Mouse (Mus musculus) lung, embryonic 16.5 days (tissue): ENCODE results near the gene Itprip. TPM values are rescaled to one million over a fixed set of nuclear protein-coding genes. Genes with fewer than 3 reads are reported as not detected.
A peak's percentile ranks its signal among the peaks of the same experiment; 100 is the strongest.

Source experiments
- ATAC-seq: fragments of 200-750 bp; cut with Nextera tagmentation; 2 replicates; pipeline ENCODE4 v1.8.0; 2017; ENCODE audit warnings: low read depth, mild to moderate bottlenecking, moderate library complexity
- H3K27ac ChIP-seq: fragments of 300-500 bp; sonication (generic); 2 replicates; pipeline ENCODE4 v1.5.1; 2014; ENCODE audit warnings: mild to moderate bottlenecking, control low read depth, low read length
- H3K27me3 ChIP-seq: fragments of 300-500 bp; sonication (generic); 2 replicates; pipeline ENCODE4 v1.6.1; 2014; ENCODE audit warnings: low read depth, low read length, mixed read lengths; ENCODE audit not compliant: control insufficient read depth, insufficient read depth
- H3K36me3 ChIP-seq: fragments of 300-500 bp; sonication (generic); 2 replicates; pipeline ENCODE4 v1.6.1; 2014; ENCODE audit warnings: low read length; ENCODE audit not compliant: control insufficient read depth, insufficient read depth
- H3K4me1 ChIP-seq: fragments of 300-500 bp; sonication (generic); replicated peaks from 2 replicates; pipeline ENCODE4 v1.6.1; 2014; ENCODE audit warnings: low read length, mixed read lengths; ENCODE audit not compliant: control insufficient read depth, insufficient read depth
- H3K4me2 ChIP-seq: fragments of 300-500 bp; sonication (generic); 2 replicates; pipeline ENCODE4 v1.6.1; 2014; ENCODE audit warnings: low read depth, low read length, control low read depth
- H3K4me3 ChIP-seq: fragments of 300-500 bp; sonication (generic); 2 replicates; pipeline ENCODE4 v1.5.1; 2014; ENCODE audit warnings: mild to moderate bottlenecking, low read length, control low read depth
- H3K9ac ChIP-seq: fragments of 300-500 bp; sonication (generic); 2 replicates; pipeline ENCODE4 v1.6.1; 2014; ENCODE audit warnings: low read length, control low read depth
- H3K9me3 ChIP-seq: fragments of 300-500 bp; sonication (generic); 2 replicates; pipeline ENCODE4 v1.6.1; 2016; ENCODE audit warnings: low read length; ENCODE audit not compliant: control insufficient read depth
- WGBS: fragments of 180-500 bp; shearing (Covaris S2); extraction: QIAGEN DNeasy Blood & Tissue Kit; methylation state at CpG from one replicate; pipeline ENCODE4 v1.1.7; 2014; 5-methylcytosine and 5-hydroxymethylcytosine counted together
- polyA plus RNA-seq: library from polyadenylated mRNA; unstranded; fragments of >200 nt; fragmentation: Nextera tagmentation; extraction: Ambion mirVana; gene quantifications from 2 replicates; pipeline ENCODE4 v1.2.1, GENCODE M21; 2015

Gene Itprip
- polyA plus RNA-seq, 1 experiment from 2014 or later: 16.2 TPM

DNA sequence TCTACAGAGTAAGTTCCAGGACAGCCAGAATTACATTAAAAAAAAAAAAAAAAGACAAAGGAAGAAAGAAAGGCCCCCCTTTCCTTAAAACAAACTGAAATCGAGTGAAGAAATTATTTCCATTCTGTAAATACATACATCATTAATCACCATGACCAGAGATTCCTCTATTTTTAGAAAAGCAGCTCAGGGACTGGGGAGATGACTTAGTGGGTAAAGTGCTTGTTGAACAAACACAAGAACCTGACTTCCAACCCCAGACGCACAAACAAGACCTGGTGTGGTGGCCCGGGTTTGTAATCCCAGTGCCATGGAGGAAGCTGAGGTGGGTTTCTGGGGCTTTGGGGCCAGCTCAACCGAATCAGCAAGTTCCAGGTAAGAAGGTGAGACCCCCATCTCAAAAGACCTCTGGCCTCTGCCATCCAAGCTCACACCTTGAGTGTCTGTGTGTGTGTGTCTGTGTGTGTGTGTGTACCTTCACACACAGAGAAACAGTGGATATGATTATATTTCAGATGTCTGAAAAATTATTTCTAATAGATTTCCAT is 51.4 kb downstream of the Itprip start:
- Histone ChIP-seq H3K4me1 (peaks cover 7% of the 10 kb centered on the region; the same call in 1 of the 2 replicates), H3K9me3 (no peaks in the 10 kb centered on the region), H3K4me2 (no peak overlapping the region), H3K27me3 (no peaks in the 10 kb centered on the region), H3K9ac (no peak overlapping the region), H3K4me3 (no peak overlapping the region), H3K27ac (no peak overlapping the region), H3K36me3 (no peaks in the 10 kb centered on the region; the same call in 1 of the 2 replicates)
- WGBS: 41% methylated on average over 4 of the region's 4 CpGs
- ATAC-seq: no peak

DNA sequence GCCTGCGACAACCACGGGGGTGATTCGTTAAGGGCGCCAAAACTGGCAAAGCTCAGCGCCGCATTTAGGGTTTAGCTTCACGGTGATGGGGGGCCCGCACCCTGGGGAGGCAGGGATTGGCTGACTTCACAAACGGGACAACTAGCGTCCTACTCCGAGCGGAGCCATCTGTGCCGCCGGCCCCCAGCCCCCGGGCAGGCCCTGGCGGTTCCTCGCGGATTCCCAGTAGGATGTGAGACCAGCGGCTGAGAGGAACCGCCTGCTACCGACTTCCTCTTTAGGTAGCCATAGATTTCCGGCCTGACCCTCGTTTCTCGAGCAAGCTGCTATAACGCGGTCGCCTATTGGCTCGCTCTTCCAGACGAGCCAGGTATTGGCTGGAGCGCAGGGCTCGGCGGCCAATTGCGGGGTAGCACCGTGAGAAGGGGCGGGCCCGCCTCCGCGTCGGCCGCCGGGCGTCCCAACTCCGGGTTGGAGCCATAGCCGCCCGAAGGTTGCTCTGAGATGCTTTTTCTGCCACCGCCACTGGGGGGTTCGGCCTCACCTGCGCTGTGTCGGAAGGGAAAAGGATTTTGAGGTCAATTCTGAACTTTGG is 53.6 kb downstream of the Itprip start, which contains the start of gene Gsto2:
Gene Gsto2 (plus strand): TSS at position 182 of the 595 bp plus-strand sequence.
- H3K4me1 ChIP-seq: peaks cover 7% of the 10 kb centered on the region; the same call in 1 of the 2 replicates
- H3K4me2 ChIP-seq: peak within 1 kb of the TSS; percentile 96
- peak within 1 kb of the TSS; percentile 88 for H3K9ac ChIP-seq
- H3K27me3 ChIP-seq: no peaks in the 10 kb centered on the region
- H3K4me3 ChIP-seq: peak within 1 kb of the TSS; percentile 79
- H3K27ac ChIP-seq: peak within 1 kb of the TSS; percentile 79
- under 1% methylated on average over 49 of the region's 49 CpGs for WGBS
- no peaks in the 10 kb centered on the region for H3K9me3 ChIP-seq
- no peaks in the 10 kb centered on the region; the same call in 1 of the 2 replicates for H3K36me3 ChIP-seq
- ATAC-seq: peak; percentile 100

DNA sequence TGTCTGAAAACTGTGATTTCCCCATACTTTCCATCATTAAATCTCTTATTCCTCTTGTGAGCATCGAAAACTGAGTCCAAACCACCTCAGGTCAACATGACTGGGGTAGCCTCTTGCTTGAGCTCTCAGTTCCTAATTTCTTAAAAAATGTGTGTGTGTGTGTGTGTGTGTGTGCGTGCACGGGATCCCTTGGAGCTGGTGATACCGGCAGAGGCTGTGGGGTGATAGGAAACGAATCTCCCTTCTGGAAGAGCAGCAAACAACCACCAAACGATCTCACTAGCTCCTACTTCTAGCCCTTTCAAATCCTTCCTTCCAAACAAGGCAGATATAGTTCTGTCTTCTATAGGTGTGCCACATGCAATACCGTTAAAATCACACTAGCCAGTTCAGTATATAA is 54.4 kb downstream of the Itprip start:
- Histone ChIP-seq H3K27ac (no peak overlapping the region), H3K9ac (peak overlapping the region; percentile 88; the same call in 1 of the 2 replicates), H3K9me3 (no peaks in the 10 kb centered on the region), H3K27me3 (no peaks in the 10 kb centered on the region), H3K4me2 (peak overlapping the region; percentile 96), H3K4me3 (peak overlapping the region; percentile 79), H3K4me1 (peaks cover 7% of the 10 kb centered on the region; the same call in 1 of the 2 replicates), H3K36me3 (no peaks in the 10 kb centered on the region; the same call in 1 of the 2 replicates)
- ATAC-seq: no peak
- WGBS: 81% methylated on average over 7 of the region's 7 CpGs

DNA sequence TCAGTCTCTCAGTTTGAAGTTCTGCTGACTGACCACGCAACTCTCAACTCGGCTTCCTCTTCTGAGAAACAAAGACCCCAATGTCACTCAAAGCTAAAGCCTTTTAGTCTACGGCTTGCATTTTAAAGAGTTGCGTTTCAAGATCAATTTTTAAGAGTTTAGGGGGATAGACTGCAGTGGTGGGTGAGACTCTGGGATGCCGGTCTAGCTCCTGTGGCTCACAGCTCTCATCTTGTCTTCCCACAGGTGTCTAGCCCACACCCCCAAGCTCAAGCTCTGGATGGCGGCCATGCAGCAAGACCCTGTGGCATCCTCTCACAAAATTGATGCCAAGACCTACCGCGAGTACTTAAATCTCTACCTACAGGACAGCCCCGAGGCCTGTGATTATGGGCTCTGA is 55.0 kb downstream of the Itprip start:
- H3K4me1 ChIP-seq: peaks cover 7% of the 10 kb centered on the region; the same call in 1 of the 2 replicates
- no peak overlapping the region for H3K9ac ChIP-seq
- no peaks in the 10 kb centered on the region for H3K27me3 ChIP-seq
- whole genome bisulfite sequencing: 93% methylated on average over 9 of the region's 9 CpGs
- no peaks in the 10 kb centered on the region for H3K9me3 ChIP-seq
- no peak overlapping the region for H3K4me2 ChIP-seq
- no peaks in the 10 kb centered on the region; the same call in 1 of the 2 replicates for H3K36me3 ChIP-seq
- ATAC-seq: no peak
- H3K27ac ChIP-seq: no peak overlapping the region
- no peak overlapping the region for H3K4me3 ChIP-seq

DNA sequence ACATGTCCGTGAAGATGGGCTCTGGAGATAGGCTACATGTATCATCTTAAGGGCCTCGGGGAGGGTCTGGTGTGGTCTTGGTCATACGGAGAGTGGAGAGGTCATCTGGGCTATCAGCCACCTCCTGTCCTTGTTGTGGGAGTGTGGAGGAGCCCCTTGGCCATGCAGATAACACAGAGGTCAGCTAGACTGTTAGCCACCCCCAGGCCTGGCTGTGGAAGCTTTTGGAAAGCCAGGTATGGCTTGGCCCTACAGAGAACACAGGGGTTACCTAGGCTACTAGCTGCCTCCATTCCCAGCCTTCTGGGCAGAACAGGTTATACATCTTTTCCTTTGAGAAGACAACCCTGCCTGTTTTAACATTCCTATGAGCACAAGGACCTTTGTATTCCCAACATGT is 56.5 kb downstream of the Itprip start:
- 88% methylated on average over 3 of the region's 3 CpGs for WGBS
- Histone ChIP-seq H3K9ac (no peak overlapping the region), H3K27ac (no peak overlapping the region), H3K36me3 (no peaks in the 10 kb centered on the region; the same call in 1 of the 2 replicates), H3K4me1 (peaks cover 7% of the 10 kb centered on the region; the same call in 1 of the 2 replicates), H3K27me3 (no peaks in the 10 kb centered on the region), H3K4me3 (no peak overlapping the region), H3K4me2 (no peak overlapping the region), H3K9me3 (no peaks in the 10 kb centered on the region)
- no peak for ATAC-seq

DNA sequence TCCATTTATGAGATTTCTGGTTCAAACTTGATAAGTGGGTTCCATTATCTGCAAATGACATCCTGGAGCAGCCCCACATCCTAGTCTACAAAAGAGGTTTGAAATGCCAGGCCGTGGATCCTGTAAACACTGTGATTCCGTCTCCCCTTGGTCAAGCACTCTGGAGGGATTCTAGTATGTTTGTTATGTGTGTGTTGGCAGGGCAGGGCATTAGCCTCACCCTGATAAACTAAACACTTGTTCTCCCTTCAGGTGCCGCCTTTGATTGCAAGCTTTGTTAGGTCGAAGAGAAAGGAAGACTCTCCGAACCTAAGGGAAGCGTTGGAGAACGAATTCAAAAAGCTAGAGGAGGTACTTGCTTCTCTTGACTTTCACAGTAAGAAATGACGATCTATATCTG is 59.9 kb downstream of the Itprip start:
- Histone ChIP-seq H3K36me3 (no peaks in the 10 kb centered on the region; the same call in 1 of the 2 replicates), H3K4me3 (no peak overlapping the region), H3K4me1 (peaks cover 12% of the 10 kb centered on the region), H3K4me2 (no peak overlapping the region), H3K9ac (no peak overlapping the region), H3K27me3 (no peaks in the 10 kb centered on the region), H3K9me3 (no peaks in the 10 kb centered on the region), H3K27ac (no peak overlapping the region)
- WGBS: 80% methylated on average over 8 of the region's 8 CpGs
- ATAC-seq: no peak

DNA sequence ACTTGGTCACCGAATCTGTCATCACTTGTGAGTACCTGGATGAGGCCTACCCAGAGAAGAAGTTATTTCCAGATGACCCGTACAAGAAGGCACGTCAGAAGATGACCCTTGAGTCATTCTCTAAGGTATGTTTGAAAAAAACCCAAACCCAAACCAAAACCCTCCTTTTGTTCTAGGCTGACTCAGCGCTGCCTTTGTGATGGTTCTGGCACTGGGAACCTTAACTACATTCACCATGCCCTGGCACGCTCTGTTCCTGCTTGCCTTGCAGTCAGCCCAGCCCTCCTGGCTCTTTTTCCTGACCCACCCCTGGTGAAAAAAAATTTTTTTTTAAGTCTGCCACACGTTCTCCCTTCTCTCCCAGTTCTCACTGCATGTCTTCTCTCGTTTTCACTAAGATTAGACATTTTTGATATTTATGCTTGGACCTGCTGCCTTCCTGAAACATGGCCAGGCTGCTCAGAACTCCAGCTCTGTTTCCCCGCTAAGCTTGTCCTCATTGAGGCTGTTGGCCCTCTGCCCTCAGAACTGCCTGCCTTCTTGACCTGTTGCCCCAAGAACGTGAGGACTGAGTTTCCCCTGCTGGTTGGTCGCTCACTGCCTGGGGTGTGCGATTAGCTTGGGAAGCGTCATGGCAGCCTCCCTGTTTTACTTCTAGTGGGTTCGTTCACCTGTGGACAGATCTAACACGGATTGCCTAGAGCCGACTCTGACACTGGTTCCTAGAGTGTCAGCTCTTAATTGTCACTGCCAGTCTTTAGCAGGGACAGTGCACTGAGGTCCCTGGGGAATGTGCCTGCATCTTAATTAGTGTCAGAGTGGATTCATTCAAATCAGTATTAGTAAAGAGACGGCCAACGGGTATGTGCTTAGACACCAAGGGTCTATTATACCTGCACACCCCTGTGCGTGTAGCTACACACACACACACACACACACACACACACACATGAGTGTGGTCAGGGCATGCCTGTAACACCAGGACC is 60.8 kb downstream of the Itprip start:
- no peak overlapping the region for H3K27ac ChIP-seq
- H3K27me3 ChIP-seq: no peaks in the 10 kb centered on the region
- WGBS: 67% methylated on average over 18 of the region's 18 CpGs
- H3K4me2 ChIP-seq: no peak overlapping the region
- ATAC-seq: peak; percentile 55; the same call in 1 of the 2 replicates
- H3K9me3 ChIP-seq: no peaks in the 10 kb centered on the region
- H3K4me1 ChIP-seq: peaks cover 12% of the 10 kb centered on the region
- H3K4me3 ChIP-seq: no peak overlapping the region
- H3K9ac ChIP-seq: no peak overlapping the region
- no peaks in the 10 kb centered on the region for H3K36me3 ChIP-seq

DNA sequence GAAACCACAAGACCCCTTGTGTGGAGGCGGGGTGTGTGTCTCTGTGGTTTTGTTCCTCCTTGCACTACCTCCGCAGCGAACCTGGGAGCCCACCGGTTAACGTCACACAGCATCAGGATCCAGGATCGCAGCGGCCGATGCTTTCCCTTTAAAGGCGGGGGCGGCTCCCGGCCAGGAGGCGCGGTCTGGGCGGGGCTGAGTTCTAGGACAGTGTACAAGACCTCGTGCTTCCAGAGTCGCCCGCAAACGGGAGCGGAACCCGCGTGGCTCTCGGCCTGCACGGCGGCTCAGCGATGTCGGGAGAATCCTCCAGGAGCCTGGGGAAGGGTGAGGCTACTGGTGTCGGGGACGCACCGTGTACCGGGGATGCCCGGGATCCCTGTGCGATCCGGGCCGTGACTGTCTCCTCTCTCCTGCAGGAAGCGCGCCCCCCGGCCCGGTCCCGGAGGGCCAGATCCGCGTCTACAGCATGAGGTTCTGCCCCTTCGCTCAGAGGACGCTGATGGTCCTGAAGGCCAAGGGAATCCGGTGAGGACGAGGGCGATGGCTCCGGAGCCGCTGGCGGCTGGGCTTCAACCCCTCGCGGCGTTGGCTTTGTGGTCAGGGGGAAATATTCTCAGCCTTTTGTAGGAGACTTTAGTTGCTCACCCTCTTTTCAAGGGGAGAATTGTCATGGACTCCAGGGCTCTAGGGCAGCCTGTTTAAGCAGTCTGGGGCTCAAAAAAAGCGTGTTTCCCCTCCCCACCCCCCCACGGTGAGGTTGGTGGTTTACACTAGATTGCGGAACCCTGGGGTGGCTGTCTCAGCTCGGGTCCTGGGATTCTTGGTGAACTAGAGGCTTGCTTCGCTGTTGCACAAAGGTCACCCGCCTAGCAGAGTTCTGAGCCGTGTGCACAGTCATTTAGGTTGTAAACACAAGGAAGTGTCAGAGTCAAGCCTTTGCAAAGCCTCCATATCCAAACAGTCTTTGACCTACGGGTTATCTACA is 64.0 kb downstream of the Itprip start, which contains the start of gene Gsto1:
Gene Gsto1 (plus strand): TSS at position 175 of the 988 bp plus-strand sequence.
- peak within 1 kb of the TSS; percentile 72 for H3K9ac ChIP-seq
- H3K4me1 ChIP-seq: peaks cover 12% of the 10 kb centered on the region
- H3K36me3 ChIP-seq: no peaks in the 10 kb centered on the region
- under 1% methylated on average over 60 of the region's 60 CpGs for WGBS
- peak; percentile 95 for ATAC-seq
- peak within 1 kb of the TSS; percentile 99 for H3K4me2 ChIP-seq
- H3K4me3 ChIP-seq: peak within 1 kb of the TSS; percentile 71
- peak within 1 kb of the TSS; percentile 18; the same call in 1 of the 2 replicates for H3K27ac ChIP-seq
- H3K9me3 ChIP-seq: no peaks in the 10 kb centered on the region
- no peaks in the 10 kb centered on the region for H3K27me3 ChIP-seq
